Mouse (Mus musculus) liver, embryonic 16.5 days (tissue): Measurements from ENCODE around the gene Sipa1l1. TPM values are rescaled to one million over a fixed set of nuclear protein-coding genes. Genes with fewer than 3 reads are reported as not detected.
"Not testable (repeated sequence)": the region's sequence is repeated elsewhere in the genome, so short reads cannot be mapped to it uniquely, and the experiment has no call there.

ENCODE experiments used
- ATAC-seq: fragments of 200-750 bp; cut with Nextera tagmentation; 2 replicates; pipeline ENCODE4 v1.8.0; 2017; ENCODE audit warnings: low read depth, mild to moderate bottlenecking, moderate number of reproducible peaks, moderate library complexity
- H3K27ac ChIP-seq: fragments of 300-500 bp; sonication (generic); 2 replicates; pipeline ENCODE4 v1.5.1; 2014; ENCODE audit warnings: mild to moderate bottlenecking, low read length
- H3K27me3 ChIP-seq: fragments of 300-500 bp; sonication (generic); 2 replicates; pipeline ENCODE4 v1.6.1; 2014; ENCODE audit warnings: low read depth, low read length, mixed read lengths; ENCODE audit not compliant: control insufficient read depth, insufficient read depth
- H3K36me3 ChIP-seq: fragments of 300-500 bp; sonication (generic); 2 replicates; pipeline ENCODE4 v1.6.1; 2014; ENCODE audit warnings: mild to moderate bottlenecking; ENCODE audit not compliant: control insufficient read depth, insufficient read depth
- H3K4me1 ChIP-seq: fragments of 300-500 bp; sonication (generic); 2 replicates; pipeline ENCODE4 v1.6.1; 2014; ENCODE audit warnings: low read depth, low read length, mixed read lengths; ENCODE audit not compliant: control insufficient read depth
- H3K4me2 ChIP-seq: fragments of 300-500 bp; sonication (generic); 2 replicates; pipeline ENCODE4 v1.6.1; 2014; ENCODE audit warnings: low read depth, low read length, mixed read lengths
- H3K4me3 ChIP-seq: fragments of 300-500 bp; sonication (generic); 2 replicates; pipeline ENCODE4 v1.5.1; 2014; ENCODE audit warnings: low read depth, mild to moderate bottlenecking, low read length
- H3K9ac ChIP-seq: fragments of 300-500 bp; sonication (generic); 2 replicates; pipeline ENCODE4 v1.6.1; 2014; ENCODE audit warnings: low read depth, low read length
- H3K9me3 ChIP-seq: fragments of 300-500 bp; sonication (generic); replicated peaks from 2 replicates; pipeline ENCODE4 v1.6.1; 2016; ENCODE audit warnings: low read length; ENCODE audit not compliant: control insufficient read depth
- WGBS: fragments of 180-500 bp; shearing (Covaris S2); extraction: QIAGEN DNeasy Blood & Tissue Kit; methylation state at CpG from one replicate; pipeline ENCODE4 v1.1.7; 2014; ENCODE audit not compliant: insufficient replicate concordance; 5-methylcytosine and 5-hydroxymethylcytosine counted together
- polyA plus RNA-seq: library from polyadenylated mRNA; unstranded; fragments of >200 nt; fragmentation: Nextera tagmentation; extraction: Ambion mirVana; gene quantifications from 2 replicates; pipeline ENCODE4 v1.2.1, GENCODE M21; 2015

Sipa1l1 gene
- polyA plus RNA-seq, 1 experiment from 2014 or later = 4.2 TPM

DNA sequence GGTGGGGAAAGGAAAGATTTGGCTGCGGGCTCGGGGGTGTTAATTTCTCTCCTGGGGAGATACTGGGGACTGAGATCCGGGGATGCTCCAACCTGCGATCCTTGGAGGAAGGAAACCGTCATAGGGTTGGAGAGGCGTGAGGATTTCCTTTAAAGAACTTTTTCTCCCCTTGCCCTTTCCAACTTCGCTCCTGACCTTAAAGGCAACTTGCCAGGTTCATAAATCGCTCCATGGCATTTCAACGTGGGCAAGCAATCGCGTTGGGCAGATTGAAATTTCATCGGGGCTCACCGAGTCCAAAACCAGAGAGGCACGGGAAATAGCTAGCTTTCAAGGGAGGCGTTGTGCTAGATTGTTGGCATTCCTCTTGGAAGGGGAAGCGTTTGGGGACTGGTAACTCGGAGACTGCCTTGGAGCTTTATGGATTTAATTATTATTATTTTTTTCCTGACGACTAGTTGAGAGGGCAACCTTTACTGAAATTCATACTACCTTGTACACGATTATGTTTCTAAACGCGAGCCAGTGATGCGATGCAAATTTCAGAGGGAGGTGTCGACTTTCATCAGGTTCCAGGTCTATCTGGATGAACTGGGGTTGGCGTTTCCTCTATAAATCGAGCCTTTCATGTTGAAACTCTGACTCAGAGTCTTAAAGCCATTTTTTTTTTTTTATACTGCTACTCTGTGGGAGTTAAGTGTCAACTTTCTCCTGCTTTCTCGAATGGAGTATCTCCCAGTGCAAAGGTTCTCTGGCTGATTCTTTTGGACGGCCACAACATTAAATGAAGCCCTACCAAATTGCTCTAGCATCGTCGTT, 1.6 kb downstream of the Sipa1l1 start:
- H3K9me3 ChIP-seq = no peaks in the 10 kb centered on the region
- ATAC-seq = no peak
- H3K4me1 ChIP-seq = peaks cover 10% of the 10 kb centered on the region
- peaks cover 15% of the 10 kb centered on the region for H3K27me3 ChIP-seq
- H3K36me3 ChIP-seq = no peaks in the 10 kb centered on the region
- H3K9ac ChIP-seq = peak overlapping the region; percentile 71
- peak overlapping the region; percentile 74 for H3K4me3 ChIP-seq
- H3K27ac ChIP-seq = no peak overlapping the region; the same call in 1 of the 2 replicates
- peak overlapping the region; percentile 85 for H3K4me2 ChIP-seq
- 3% methylated on average over 29 of the region's 29 CpGs for WGBS

DNA sequence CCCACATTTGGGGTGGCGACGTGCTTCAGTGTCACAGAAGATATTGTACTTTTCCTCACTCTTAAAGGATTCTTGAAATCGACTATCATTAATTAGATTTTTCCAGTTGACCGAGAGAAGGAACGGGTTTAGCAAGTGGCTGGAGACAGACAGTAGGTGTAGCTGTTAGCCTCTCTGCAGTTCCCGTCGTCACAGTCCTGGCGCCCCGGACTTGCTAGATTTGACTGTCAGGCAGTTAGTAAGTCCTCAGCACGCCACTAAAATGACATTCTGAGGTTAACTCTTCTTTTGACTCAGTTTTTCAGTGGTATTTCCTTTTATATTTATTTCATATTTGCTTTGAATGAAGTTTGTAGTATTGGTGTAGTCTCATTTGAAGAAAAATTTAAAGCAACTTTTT, 2.5 kb downstream of the Sipa1l1 start:
- Histone ChIP-seq H3K4me2 (peak overlapping the region; percentile 85; the same call in 1 of the 2 replicates), H3K36me3 (no peaks in the 10 kb centered on the region), H3K9me3 (no peaks in the 10 kb centered on the region), H3K9ac (no peak overlapping the region), H3K27ac (no peak overlapping the region), H3K27me3 (peaks cover 15% of the 10 kb centered on the region), H3K4me3 (no peak overlapping the region), H3K4me1 (peaks cover 10% of the 10 kb centered on the region)
- WGBS = 19% methylated on average over 10 of the region's 10 CpGs
- ATAC-seq = no peak

DNA sequence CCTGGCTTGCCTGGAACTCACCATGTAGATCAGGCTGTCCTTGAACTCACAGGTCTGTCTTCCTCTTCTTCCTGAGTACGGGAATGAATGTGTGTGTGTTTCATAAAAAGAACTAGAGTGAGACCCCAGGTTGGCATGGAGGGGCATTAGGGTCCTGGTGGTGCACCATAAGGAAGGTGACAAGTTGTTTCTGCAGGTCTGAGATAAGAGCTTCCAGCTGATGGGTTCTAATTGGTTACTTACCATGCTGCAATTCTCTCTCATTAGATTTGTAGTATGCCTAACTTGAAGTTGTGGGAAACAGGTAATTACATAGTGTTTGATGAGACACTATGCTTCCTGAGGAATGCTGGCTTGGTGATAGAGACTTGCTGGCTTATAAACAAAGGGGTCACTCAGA, 4.5 kb downstream of the Sipa1l1 start:
- H3K36me3 ChIP-seq = no peaks in the 10 kb centered on the region
- peaks cover 15% of the 10 kb centered on the region for H3K27me3 ChIP-seq
- no peak overlapping the region for H3K9ac ChIP-seq
- H3K4me2 ChIP-seq = no peak overlapping the region
- H3K4me1 ChIP-seq = peaks cover 9% of the 10 kb centered on the region
- no peak for ATAC-seq
- no peak overlapping the region for H3K4me3 ChIP-seq
- H3K9me3 ChIP-seq = no peaks in the 10 kb centered on the region
- no peak overlapping the region for H3K27ac ChIP-seq
- WGBS = 37% methylated on average over 1 of the region's 1 CpGs

DNA sequence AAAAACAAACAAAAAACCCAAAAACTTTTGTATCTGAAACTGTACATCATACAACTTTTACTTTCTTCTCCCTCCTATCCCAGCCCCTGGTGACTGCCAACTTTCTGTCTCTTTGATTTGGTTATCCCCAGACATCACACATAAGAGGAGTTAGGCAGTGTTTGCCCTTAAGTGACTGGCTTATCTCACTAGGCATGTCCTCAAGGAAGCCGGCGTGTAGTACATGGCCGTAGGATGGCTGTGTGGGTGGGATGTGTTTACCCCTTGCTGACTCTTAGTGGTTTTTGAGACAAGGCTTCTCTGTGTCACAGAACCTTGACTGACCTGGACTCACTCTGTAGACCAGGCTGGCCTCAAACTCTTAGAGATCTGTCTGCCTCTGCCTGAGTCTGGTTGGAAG, 6.6 kb downstream of the Sipa1l1 start:
- ATAC-seq = no peak
- peaks cover 4% of the 10 kb centered on the region for H3K27me3 ChIP-seq
- no peak overlapping the region for H3K4me3 ChIP-seq
- H3K36me3 ChIP-seq = no peaks in the 10 kb centered on the region
- H3K9me3 ChIP-seq = no peaks in the 10 kb centered on the region
- WGBS = 23% methylated on average over 3 of the region's 3 CpGs
- H3K4me2 ChIP-seq = no peak overlapping the region
- H3K9ac ChIP-seq = no peak overlapping the region
- H3K27ac ChIP-seq = no peak overlapping the region
- peaks cover under 1% of the 10 kb centered on the region for H3K4me1 ChIP-seq

DNA sequence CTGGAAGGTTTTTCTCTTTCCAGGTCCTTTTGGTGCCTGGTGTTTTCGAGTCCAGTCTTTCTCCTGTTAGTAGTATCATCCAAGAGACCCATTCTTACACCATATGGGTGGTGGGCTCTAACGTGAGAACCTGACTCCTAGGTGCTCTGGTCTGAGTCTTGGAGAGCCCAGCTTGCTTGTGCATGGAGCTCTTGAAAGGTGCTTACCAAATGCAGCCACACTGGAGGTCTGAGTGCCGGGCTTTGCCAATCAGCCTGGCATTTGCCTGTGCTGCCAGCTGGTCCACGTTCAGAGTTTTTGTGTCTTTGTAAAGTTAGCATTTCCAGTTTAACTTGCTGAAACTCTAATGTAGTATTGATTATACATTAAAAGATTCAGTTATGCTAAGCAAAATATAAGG, 9.5 kb downstream of the Sipa1l1 start:
- Histone ChIP-seq H3K9ac (no peak overlapping the region), H3K4me2 (no peak overlapping the region), H3K36me3 (no peaks in the 10 kb centered on the region), H3K27me3 (no peaks in the 10 kb centered on the region), H3K9me3 (no peaks in the 10 kb centered on the region), H3K27ac (no peak overlapping the region), H3K4me3 (no peak overlapping the region), H3K4me1 (no peaks in the 10 kb centered on the region; the same call in 1 of the 2 replicates)
- WGBS = 75% methylated on average over 4 of the region's 4 CpGs
- no peak for ATAC-seq

DNA sequence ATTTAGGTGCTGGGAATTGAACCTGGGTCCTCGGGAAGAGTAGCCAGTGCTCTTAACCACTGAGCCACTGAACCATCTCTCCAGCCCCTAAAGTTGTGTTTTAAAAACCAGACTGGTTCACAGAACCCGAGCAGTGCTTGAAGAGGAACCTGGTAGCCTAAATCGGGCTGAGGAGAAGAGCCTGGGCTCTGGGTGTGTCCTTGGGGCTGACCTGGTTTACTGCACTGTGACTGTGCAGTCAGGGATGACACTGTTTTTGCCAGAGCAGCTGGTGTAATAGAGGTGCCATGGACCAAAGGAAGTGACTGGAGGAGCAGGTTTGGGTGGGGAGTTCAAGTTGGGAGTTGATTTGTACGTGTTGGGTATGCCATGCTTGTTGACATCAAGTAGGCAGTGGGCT, 10.5 kb downstream of the Sipa1l1 start:
- Histone ChIP-seq H3K4me2 (no peak overlapping the region), H3K36me3 (no peaks in the 10 kb centered on the region), H3K4me3 (no peak overlapping the region), H3K9ac (no peak overlapping the region), H3K4me1 (no peaks in the 10 kb centered on the region), H3K27me3 (no peaks in the 10 kb centered on the region), H3K27ac (no peak overlapping the region), H3K9me3 (no peaks in the 10 kb centered on the region)
- 51% methylated on average over 4 of the region's 4 CpGs for WGBS
- ATAC-seq = no peak

DNA sequence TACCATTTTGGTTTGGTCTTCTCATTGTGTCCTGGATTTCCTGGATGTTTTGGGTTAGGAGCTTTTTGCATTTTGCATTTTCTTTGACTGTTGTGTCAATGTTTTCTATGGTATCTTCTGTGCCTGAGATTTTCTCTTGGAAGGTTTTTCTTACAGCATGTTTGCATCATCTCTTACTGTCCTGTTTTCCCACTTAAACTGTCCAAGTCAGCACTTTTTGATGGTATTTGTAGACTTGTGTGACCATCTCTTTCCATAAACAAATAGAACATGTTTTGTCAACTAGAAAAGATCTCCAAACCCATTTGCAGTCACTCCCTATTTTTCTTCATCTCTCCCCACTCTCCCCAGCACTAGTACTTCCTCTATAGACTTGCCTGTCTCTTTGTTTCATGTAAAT, 17.0 kb downstream of the Sipa1l1 start:
- ATAC-seq, H3K4me3 ChIP-seq, H3K9me3 ChIP-seq, H3K27me3 ChIP-seq, H3K9ac ChIP-seq, H3K4me2 ChIP-seq, H3K36me3 ChIP-seq, H3K27ac ChIP-seq: not testable (repeated sequence)
- H3K4me1 ChIP-seq = peaks cover 17% of the 10 kb centered on the region

DNA sequence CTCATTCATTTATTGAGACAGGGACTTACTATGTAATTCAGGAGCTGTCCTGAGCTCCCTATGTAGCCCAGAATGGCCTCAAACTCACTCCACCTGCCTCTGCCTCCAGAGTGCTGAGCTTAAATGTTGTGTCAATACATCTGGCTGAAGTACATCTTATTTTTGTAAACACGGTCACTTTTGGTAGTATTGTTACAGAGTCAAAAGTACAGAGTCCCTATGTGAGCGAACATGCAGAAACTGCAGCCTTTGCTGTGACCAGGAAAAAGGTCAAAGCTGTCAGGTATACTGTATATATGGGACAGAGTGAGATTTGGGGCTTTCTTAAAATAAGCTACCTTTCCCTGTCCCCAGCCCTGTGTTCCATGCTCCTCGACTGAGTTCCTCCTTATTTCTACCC, 17.6 kb downstream of the Sipa1l1 start:
- 33% methylated on average over 3 of the region's 3 CpGs for WGBS
- no peak overlapping the region for H3K4me2 ChIP-seq
- H3K9me3 ChIP-seq = no peaks in the 10 kb centered on the region
- H3K9ac ChIP-seq = no peak overlapping the region
- peaks cover 17% of the 10 kb centered on the region for H3K4me1 ChIP-seq
- ATAC-seq = peak; percentile 61
- H3K27me3 ChIP-seq = no peaks in the 10 kb centered on the region
- H3K4me3 ChIP-seq = no peak overlapping the region
- H3K36me3 ChIP-seq = no peaks in the 10 kb centered on the region
- no peak overlapping the region for H3K27ac ChIP-seq

DNA sequence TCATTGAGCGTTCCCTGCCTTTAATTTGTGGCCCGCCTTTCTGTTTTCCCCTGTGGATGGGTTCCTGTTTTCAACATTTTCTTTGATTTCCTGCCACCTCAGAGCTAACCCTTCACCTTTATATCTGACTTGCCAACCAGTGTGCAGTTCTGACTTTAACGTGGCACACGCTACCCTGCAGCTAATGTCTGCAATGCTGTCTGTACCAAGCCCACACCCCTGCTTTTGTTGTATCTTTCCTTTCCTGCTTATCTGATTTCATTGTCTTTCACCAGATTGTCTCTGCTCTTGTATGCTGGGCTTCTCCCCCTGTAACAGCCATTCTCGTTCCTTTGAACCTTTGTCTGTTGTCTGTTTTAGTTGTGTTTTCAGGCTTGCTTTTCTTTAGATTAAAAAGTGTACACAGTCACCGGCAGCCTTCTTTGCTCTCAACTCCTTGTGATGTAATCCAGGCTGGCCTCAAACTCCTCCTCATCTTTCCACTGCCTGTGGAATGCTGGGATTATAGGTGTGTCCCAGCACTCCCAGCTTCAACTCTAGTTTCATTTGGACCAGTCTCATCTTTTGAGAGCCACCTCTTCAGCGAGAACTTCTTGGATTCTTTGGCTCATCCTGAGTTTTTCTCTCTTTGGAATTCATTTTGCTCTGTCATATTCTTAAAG, 18.2 kb downstream of the Sipa1l1 start:
- Histone ChIP-seq H3K36me3 (no peaks in the 10 kb centered on the region), H3K4me3 (no peak overlapping the region), H3K9ac (no peak overlapping the region), H3K27ac (no peak overlapping the region), H3K9me3 (no peaks in the 10 kb centered on the region), H3K4me1 (peaks cover 17% of the 10 kb centered on the region), H3K4me2 (no peak overlapping the region), H3K27me3 (no peaks in the 10 kb centered on the region)
- no peak for ATAC-seq
- 40% methylated on average over 7 of the region's 7 CpGs for WGBS
